Mouse (Mus musculus): Measurements from ENCODE around the gene Hrct1.

Hrct1 gene

DNA sequence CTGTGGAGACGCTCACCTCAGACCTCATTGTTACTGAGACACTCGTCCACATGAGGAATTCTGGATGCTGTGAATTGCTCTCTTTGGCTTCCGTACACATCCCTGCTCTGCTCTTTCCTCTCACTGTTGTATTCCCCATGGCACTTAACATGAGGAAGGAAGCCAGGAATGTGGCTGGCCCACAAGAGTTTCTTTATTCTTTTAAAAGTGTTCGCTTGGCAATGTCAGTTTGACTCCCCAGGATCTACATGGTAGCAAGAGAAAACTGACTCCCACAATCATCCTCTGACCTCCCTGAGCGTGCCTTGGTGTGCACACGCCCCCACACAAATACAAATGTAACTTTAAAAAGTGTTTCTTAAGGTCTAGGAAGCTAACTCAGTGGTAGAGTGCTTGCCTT lies 44.6 kb downstream of the Hrct1 start:
- DNase-seq (ENCODE audit: extremely low read depth, low read depth) = no peak

DNA sequence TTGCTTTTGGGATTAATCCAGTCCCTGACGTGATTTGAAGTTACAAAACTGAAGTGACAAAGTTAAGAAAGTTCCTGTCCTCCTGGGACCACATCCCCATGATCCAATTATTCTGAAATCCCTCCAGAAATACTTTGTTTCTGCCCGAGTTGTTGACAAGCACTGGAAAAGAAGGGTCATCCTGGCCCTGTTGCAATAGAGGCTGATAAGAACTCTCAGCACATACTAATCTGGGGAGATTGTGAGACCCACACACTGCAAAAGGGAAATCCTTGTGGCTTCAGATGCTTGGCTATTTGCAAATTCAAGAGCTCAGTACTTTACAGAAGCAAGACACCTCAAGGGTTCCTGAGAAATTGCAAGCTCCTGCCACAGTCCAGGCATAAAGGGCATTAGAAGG lies 45.3 kb downstream of the Hrct1 start:
- DNase-seq (ENCODE audit: extremely low read depth, low read depth) = no peak
